Mouse (Mus musculus): ENCODE results near the gene Mrpl48.
"Not testable (repeated sequence)": the region's sequence is repeated elsewhere in the genome, so short reads cannot be mapped to it uniquely, and the experiment has no call there.

The Mrpl48 gene

DNA sequence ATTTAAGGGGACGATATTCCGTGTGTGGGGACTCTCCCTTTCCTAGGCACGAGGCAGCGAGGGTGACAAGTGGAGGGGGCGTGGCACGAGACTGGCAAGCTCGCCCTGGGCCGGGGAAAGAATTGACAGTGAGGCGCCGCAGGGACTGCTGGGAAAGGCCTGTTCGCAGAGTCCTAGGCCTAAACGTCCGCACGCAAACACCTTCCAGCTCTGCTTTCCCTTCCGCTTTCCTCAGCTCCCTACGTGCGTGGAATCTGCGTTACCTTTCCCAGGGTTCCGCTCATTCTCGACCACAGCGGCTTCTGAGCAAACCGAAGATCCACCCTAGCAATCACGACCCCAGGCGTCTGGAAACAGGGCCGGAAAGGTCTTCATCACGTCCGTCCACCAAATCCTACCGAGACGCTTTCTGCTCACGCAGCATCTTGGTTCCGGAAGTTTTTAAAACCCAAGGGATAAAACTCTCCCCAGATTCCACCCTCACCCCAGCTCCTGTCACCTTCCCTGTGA, 25.3 kb downstream of the Mrpl48 start:
- peak; percentile 90 for DNase-seq

DNA sequence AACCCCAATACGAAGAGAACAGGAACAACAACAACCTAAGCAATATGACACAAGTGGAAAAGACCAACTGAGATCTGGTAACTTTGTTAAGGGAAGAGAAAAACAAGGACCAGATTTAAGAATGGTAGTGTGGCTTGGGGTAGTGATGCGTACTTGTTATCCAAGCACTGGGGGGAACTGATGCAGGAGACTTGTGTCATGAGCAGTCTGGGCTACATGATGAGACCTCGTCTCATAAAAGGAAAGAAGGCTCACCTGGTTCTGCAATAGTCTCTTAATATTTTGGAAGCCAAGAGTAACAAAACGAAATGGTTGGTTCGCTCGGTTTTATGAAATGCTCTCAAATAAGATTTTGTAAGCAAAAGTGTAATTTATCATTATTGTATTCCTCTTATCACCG, 25.9 kb downstream of the Mrpl48 start:
- DNase-seq, result no peak

DNA sequence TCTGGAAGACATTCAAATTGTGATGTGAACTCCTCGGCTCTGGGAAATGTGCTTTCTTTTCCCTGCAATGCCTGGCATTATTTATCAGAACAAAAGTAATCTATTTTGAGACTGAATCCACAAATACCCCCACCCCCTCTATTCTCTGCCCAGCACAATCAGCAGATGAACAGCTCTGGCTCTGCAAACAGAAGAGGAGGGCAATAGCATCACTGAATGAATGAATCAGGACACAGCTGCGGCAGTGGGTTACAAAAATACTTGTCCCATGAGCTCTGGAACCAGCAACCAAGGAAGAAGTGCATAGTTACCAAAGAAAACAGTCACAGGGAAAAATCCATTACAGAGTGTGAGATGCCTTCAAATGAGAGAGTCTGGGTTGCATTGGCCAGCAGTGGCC, 29.3 kb downstream of the Mrpl48 start:
- DNase-seq, result no peak

DNA sequence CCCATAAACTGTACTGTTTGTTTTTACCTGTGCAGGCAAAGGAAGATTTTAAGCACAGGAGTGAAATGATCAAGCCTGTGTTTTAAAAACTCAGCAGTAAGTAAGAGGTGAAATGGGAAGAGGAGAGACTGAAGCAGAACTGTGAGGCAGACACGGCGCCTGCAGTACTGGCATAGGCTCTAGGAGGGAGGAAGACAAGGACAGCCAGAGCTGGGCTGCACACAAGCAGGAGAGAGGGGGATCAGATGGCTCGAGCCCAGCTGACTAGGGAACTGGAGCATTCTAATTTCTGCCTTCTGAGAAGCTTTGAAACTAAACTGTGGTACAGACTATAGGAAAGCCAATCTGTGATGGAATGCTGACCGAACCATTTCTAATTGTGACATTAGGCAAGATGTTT, 35.4 kb downstream of the Mrpl48 start:
- no peak for DNase-seq

DNA sequence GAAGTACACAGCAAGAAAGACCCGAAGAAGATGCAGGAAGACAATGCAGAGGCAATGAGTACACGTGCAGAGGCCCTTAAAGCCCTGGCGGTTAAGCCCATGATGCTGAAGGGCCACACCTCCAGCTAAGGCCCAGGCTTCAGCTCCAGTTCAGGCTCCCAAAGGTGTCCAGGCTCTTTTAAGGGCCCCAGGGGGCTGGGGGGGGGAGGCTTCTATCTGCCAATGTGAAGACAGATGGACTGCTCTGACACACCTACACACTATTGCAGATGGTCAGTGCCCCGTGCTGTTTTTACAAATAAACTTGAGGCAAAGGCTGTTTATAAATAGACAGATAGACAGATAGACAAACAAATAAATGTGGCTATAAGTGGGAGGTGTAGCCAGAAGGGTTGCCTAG, 36.0 kb downstream of the Mrpl48 start:
- no peak for DNase-seq

DNA sequence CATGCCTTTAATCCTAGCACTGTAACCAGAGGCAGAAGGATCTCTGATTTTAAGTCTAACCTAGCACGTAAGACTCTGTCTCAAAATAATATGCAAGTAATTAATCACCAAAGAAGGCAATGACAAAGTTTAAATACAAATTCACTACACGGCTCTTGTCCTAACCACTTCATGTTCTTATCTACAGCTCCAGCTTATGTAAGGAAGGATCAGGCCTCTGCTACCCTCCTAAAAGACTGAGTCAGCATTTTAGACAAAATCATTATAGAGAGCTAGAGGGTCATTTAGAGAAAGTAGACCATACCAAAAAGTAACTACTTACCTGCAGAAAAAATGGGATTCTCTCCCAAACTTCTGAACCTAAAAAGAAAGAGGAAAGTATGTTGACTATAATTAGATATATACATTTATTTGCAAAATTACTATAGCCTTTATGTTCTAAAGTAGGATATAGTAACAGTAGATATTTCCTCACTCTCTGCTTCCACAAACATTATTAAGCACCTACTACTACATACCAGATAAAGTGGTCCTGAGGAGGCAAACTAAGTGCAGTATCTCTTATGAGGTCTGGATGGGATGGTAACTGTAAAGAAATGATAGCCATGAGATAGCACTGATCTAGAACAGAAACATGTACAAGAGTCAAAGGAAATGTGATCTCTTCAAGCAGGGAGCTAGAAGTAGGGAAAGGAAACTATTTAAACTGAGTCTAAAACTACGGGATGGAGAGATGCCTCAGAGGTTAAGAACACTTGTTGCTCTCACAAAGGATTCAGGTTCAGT, 37.0 kb downstream of the Mrpl48 start:
- DNase-seq, result no peak

DNA sequence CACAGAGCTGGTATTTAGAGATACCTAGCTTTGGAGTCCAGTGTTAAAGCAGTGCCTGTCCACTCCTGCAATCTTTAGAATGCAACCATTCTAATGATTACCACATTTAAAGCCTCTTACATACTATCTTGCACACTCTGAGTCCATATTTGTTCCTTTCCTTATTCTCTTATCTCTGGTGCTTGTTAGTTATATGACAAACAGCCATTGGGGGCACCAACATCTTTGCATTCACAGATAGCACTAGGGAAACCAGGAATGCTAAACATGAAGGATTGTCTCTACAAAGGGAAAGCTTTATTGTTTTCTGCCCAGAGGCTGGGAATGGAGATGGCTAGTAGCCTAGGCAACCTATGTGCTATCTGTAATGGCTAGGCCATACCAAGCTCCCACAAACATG, 38.2 kb downstream of the Mrpl48 start:
- DNase-seq, result no peak

DNA sequence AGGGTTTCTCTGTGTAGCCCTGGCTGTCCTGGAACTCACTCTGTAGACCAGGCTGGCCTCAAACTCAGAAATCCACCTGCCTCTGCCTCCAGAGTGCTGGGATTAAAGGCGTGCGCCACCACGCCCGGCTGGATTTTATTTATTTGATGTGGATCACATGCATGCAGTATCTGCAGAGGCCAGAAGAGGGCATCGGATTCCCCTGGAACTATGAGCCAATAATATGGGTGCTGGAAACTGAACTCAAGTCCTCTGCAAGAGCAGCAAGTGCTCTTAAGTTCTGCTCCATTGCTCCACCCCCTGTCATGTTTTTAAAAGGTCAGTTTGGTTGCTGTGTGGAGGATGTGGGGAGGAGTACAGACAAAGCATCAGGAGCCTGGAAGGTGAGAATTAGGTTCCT, 40.9 kb downstream of the Mrpl48 start:
- not testable (repeated sequence) for DNase-seq

DNA sequence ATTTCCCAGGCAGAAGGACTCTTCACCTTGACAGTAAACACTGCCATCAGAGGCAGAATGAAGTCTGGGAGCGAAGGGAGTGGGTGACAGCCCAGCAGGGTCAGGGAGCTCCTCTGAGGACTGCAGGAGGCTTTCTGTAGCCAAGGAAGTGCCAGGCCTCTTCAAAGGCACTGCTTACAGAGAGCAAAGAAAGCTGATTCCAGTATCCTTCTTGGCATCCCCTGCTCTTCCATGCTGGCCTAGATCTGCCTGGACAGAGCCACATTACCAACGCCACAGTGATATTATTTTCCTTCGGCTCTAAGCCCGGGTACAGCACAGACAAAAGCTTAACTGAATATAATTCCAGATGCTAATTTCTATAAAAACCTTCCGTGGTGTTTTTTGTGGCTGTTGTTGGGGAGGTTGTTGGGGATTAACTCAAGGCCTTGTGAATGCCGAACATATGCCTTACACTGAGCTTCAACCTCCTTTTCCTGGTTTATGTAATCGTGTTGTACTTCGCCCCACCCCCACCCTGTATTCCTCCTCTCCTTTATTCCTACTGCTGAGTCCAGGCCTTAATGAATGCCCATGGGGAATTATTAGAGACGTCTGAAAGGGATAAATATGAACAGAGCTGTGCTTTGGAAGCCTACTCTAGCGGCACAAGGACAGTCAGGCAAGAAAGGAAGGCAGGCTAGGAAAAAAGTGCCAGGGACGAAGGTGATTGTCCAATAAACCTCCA, 46.1 kb downstream of the Mrpl48 start:
- no peak for DNase-seq

DNA sequence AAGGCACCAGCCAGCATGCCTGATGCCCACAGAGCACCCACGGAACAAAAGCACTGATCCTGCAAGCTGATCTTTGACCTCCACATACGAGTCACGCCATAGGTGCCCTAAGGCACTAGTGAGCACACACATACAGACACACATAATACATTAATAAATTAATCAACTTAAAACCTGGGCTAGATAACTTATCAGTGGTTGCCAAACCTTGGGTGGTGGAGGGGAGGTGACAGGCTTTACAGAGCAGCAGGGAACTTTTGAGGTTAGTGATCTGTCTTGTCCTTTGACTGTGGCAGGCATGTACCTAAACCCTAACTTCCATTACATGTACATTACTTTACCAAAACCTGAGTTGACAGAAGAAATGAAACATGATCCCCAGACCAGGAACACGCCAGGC, 48.8 kb downstream of the Mrpl48 start:
- DNase-seq, result no peak

DNA sequence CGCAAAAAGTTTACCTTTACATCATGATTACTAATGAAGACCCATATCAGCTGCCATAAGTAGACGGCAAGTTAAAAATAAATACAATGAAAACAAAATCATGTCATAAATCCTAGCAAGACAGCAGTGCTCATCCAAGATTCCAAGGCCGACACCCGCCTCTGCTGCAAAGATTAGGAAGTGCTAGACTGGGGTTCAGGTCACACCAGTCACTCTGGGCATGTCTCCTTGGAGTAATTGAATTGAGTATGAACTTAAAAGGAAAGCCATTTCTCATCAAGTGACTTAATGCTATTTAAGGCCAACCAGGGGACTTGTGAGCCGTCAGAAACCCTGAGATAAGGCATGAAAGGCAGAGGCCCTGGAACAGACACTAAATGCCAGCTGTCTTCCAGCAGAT, 50.9 kb downstream of the Mrpl48 start:
- no peak for DNase-seq

DNA sequence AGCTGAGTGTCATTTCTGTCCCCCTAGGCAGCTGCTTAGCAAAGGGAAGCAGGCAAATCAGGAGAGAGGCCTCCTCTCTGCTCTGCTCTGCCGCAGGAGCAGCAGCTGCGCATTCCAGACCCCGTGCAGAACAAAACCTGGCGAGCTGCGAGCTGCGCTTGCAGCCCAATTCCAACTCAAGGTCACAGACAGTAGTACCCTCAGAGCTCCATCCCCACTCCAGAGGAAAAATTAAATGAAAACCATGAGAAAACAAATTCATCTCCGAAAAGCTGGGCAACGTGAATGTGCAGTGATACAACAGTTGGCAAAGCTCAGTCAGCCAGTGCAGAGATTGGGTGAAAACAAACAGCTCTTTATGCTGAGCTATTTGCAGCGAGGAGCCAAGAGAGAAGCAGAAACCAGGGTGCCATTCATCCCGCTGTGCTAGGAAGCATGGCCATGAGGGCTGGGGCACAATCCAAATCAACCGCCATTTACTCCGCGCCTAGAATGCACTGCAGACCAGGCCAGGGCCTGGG, 52.6 kb downstream of the Mrpl48 start:
- no peak for DNase-seq

DNA sequence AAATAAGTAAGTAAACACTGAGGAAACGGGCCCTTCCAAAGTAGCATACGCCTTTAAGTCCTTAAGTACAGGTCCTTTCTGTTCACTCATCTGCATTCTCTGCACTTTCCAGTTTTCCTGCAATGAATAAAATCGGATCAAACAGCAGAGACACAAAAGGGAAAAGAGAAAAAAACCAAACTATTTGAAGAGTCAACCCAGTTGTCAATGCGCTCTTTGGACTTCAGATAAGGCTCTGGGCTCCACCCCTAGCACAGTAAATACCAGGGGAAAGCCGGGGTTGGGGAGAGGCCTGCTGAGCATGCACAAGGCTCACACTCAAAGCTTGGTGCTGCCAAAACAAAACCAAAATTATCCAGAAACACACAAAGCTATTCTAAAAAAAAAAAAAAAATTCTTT, 53.2 kb downstream of the Mrpl48 start:
- DNase-seq, result no peak

DNA sequence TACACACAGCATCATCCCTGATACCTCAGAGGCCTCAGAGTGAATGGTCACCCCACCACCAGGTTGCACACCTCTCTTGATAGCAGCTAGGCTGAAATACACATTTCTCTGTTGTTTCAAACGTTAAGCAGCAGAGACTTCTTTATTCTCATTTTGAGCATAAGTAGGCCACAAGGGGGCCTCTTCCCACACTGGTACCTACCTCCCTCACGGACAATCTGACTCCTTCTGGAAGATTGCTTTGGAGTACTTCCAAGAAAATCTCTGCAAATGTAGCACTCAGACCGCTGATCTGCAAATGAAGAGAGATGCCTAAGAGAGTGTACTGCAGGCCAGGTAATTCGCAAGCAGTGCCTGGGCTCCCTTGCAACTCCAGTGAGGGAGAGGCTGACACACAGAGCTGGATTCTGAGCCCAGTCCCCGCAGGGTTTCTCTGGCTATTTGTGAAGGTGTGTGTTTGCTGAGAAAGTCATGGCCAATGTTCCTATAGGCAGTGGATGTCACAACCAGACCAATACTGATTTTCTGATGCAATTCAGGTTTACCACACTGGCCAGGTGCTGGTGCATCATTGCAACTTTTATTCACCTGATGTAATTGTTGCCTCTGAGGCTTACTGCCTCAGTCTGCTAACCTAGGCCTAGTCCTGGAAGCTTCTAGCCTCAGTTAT, 57.6 kb downstream of the Mrpl48 start:
- DNase-seq, result no peak

DNA sequence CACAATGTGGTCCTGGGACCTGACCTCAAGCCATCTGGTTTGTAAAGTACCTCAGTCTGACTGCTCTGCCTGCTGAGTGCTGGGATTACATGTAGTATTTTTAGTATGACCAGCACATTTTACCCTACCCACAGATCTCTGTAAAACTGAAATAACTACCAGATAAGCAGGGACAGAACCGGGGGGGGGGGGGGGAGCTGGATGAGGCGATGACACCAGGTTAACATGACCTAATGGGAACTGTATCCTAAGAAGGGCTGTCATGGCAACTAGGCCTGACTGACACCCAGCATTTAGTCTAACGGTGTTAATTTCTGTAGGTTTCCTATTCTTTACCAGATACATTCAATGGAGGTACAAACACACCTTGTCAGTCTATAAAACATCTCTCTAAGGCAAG, 58.3 kb downstream of the Mrpl48 start:
- DNase-seq, result no peak

DNA sequence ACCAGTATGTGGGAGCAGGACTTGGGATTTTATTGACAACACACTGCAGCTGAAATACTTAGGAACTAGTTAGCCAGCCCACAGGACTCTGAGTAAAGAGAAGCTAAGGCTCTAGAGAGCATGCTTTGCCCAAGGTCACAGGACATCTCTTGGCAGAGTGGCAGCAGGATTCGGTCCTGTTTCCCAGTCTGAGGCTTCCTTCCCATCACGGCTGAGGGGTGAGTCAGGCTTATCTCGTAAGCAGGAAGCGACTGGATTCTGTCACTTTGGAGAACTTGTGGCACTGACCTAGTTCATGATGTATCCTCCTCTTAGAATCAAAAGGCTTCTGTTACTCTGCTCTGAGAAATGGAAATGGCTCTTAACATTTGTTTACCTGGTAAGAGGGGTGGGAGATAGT, 60.5 kb downstream of the Mrpl48 start:
- no peak for DNase-seq

DNA sequence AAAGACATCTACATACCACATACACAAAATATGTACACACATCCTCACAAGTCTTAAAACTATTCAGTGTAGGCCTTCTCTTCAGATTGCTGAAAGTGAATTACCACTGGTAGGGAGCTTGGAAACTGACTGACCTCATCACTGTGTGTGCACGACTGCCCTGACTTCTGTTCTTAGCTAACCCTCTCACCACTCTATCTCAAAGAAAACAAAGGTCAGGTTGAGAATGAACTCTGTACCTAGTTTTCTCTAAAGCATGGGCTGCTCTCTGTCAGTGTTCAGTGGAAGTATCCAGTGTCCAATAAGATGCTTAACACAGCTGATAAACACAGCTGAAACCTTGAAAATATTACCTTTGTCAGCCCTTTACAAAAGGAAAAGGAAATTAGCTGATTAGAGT, 63.7 kb downstream of the Mrpl48 start:
- DNase-seq, result no peak

DNA sequence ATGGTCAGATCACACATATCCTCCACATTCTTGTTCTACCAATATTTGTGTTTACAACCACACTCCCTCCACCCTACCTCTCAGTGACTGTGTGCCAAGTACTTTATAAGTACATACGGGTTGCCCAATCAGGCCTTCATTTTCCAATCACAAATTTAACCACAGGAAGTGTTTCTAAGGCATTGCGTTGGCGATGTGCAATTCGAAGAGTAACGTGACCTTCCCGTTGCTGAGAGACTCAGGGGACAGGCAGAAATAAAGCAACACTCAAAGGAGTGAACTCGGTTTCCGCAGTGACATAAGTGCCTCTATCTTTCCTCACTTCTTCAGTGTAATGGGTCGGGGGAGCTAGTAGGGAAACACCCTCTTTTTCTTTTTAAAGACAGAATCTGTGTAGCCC, 68.6 kb downstream of the Mrpl48 start:
- no peak for DNase-seq

DNA sequence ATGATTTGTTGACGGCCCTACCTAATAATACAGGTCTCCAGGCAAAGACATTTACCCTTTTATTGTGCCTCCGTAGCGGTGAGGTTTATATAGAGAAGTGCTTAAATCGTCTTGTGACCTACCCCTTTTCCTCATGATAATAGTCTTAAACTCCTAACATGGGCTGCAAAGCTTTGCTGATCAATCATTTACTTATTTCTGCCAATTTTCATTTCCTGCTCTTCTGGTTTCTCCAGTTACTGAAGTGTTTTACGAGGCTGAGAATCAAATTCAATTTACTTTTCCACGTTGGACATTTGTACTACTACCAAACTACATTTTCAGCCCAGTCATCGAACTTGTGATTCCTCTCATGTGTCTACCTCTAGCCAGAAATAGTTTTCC, 70.6 kb downstream of the Mrpl48 start:
- no peak for DNase-seq

DNA sequence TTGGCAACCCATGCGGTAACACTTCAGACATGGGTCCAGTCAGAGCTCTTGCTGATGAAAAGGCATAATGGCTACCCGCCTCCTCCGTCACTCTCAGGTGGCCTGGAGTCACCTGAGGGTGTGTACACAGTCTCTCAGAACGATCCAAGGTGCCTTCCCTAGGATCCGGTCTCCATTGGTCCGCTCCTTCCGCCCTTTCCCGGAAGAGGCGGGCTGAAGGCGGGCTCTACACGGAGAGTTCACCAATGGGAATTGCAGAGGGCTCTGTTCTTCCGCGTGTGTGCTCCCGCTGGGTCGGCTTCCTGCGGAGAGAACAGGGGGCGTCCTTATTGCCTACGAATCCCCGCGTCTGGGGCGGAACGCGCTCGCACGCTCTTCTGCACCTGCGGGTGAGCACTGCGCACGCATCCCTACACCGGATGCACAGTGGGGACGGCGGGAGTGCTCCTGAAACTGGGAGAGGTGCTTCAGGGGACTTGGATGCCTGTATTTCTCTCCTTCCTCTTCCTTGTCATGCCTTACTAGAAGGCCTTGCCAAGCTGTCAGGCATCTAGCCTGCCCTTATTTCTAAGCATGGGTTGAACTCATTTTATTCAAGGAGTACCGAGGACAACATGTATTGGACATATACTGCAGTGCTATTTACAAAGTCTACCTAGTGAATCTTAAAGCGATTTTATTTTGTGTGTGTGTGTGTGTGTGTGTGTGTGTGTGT, 71.1 kb downstream of the Mrpl48 start, which contains the start of gene Coa4:
Gene Coa4 (plus strand): TSS at position 268 of the 715 bp plus-strand sequence.
- peak; percentile 92 for DNase-seq

DNA sequence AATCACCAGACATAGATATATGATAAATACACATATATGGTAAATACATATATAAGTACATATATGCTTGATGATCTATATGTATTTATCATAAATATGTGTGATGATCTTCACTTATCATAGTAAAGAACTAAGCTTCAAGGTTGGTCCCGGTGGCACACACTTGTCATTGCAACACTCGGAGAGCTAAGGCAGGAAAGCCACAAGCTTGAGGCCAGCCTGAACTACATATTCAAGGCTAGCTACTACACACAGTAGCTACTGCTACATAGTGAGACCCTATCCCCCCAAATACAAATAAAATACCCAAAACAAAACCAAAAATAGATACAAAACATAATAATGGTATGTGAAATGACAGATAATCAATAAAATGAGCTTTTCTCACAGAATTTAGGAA, 72.3 kb downstream of the Mrpl48 start:
- no peak for DNase-seq

DNA sequence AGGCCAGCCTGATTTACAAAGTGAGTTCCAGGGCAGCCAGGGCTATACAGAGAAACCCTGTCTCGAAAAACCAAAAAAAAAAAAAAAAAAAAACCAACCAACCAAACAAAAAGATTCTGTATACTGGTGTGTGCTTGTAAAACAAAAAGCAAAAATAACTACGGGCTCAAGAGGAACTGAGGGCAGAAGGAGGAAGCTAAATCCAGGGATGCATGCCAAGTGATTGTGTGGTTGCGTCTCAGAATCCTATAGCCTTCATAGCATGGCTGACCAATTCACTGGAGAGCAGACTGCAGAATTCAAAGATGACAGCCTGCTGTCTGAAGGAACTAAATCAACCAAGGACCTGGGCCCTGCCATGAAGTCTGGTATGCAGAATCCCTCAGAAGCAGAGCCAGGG, 73.9 kb downstream of the Mrpl48 start:
- no peak for DNase-seq

DNA sequence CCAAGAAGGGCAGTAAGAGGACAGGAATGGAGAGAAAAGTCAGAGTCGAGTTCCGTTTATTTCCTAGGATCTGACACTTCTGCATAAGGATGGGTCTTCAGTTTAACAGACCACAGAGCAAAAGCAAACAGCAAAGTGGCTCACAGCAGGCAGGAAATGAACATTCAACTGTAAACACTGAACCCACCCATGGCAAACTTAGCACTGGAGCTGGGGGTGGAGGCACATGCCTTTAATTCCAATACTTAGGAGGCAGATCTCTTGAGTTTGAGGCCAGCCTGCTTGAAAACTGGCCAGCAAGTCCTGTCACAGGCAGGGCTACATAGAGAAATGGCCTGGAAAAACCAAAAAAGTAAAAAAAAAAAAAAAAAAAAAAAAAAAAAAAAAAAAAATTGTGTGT, 74.6 kb downstream of the Mrpl48 start:
- no peak for DNase-seq

Measured in kidney, adult 11 months (tissue).